Mouse (Mus musculus) ES-Bruce4 (cell line): ENCODE measurements around the gene Morn4. TPM values are rescaled to one million over a fixed set of nuclear protein-coding genes. Genes with fewer than 3 reads are reported as not detected.

Experiments
- H3K27ac ChIP-seq: 2 replicates; pipeline ENCODE4 v1.5.1; 2012; ENCODE audit warnings: low read length, inconsistent platforms; ENCODE audit not compliant: insufficient read depth
- H3K27me3 ChIP-seq: 2 replicates; pipeline ENCODE4 v1.6.1; 2012; ENCODE audit warnings: mild to moderate bottlenecking, low read length, inconsistent platforms; ENCODE audit not compliant: control insufficient read depth, poor library complexity, insufficient read depth, severe bottlenecking
- H3K36me3 ChIP-seq: 2 replicates; pipeline ENCODE4 v1.6.1; 2012; ENCODE audit warnings: inconsistent platforms, mild to moderate bottlenecking, low read length, moderate library complexity; ENCODE audit not compliant: control insufficient read depth, poor library complexity, insufficient read depth, severe bottlenecking
- H3K4me1 ChIP-seq: one replicate; pipeline ENCODE4 v1.8.1; 2011; ENCODE audit warnings: low read length; ENCODE audit not compliant: control insufficient read depth, insufficient read depth
- H3K4me3 ChIP-seq: 2 replicates; pipeline ENCODE4 v1.5.1; 2011; ENCODE audit warnings: low read depth, mild to moderate bottlenecking, low read length
- H3K9ac ChIP-seq: 2 replicates; pipeline ENCODE4 v1.6.1; 2012; ENCODE audit warnings: low read depth, mild to moderate bottlenecking, inconsistent platforms; ENCODE audit not compliant: poor library complexity, severe bottlenecking
- H3K9me3 ChIP-seq: replicated peaks from 2 replicates; pipeline ENCODE4 v1.6.1; 2012; ENCODE audit warnings: mild to moderate bottlenecking, low read length, inconsistent platforms; ENCODE audit not compliant: control insufficient read depth, poor library complexity, insufficient read depth, severe bottlenecking
- CTCF ChIP-seq: IDR thresholded peaks from one replicate; pipeline ENCODE4 v1.8.1; 2011; ENCODE audit warnings: low read depth, low read length
- EP300 ChIP-seq: IDR thresholded peaks from 2 replicates; pipeline ENCODE4 v1.6.1; 2011; ENCODE audit warnings: low read depth, low read length; ENCODE audit not compliant: insufficient read depth
- POLR2A ChIP-seq: IDR thresholded peaks from one replicate; pipeline ENCODE4 v1.8.1; 2011; ENCODE audit warnings: low read length; ENCODE audit not compliant: insufficient read depth
- polyA plus RNA-seq: library from polyadenylated mRNA; stranded (reverse); fragments of >200 nt; gene quantifications from 2 replicates; pipeline ENCODE4 v1.2.4, GENCODE M21; 2011; ENCODE audit warnings: low read depth; ENCODE audit not compliant: missing spikeins, insufficient read depth, insufficient read length

Morn4 gene
- polyA plus RNA-seq, 1 experiment, result 18.8 TPM

GRCm38 (mm10) chr19:42128052-42128740 lies 42.0 kb upstream of the Morn4 start:
- no peaks in the 10 kb centered on the region for H3K27me3 ChIP-seq
- peaks cover 8% of the 10 kb centered on the region for H3K4me1 ChIP-seq
- peak overlapping the region; percentile 86 for H3K9ac ChIP-seq
- H3K4me3 ChIP-seq, result peak overlapping the region; percentile 90
- peaks cover 13% of the 10 kb centered on the region for H3K36me3 ChIP-seq
- no peaks in the 10 kb centered on the region for H3K9me3 ChIP-seq
- peak overlapping the region; percentile 72 for H3K27ac ChIP-seq
- TF ChIP-seq CTCF, result no peak
- no peak for TF ChIP-seq EP300
- TF ChIP-seq POLR2A, result no peak

GRCm38 (mm10) chr19:42127024-42127423 lies 40.9 kb upstream of the Morn4 start:
- no peaks in the 10 kb centered on the region for H3K9me3 ChIP-seq
- no peak overlapping the region for H3K27ac ChIP-seq
- H3K4me1 ChIP-seq, result peaks cover 8% of the 10 kb centered on the region
- TF ChIP-seq EP300 (no peak), POLR2A (no peak), CTCF (no peak)
- H3K9ac ChIP-seq, result peak overlapping the region; percentile 86
- H3K4me3 ChIP-seq, result peak overlapping the region; percentile 11
- peaks cover 16% of the 10 kb centered on the region for H3K36me3 ChIP-seq
- H3K27me3 ChIP-seq, result no peaks in the 10 kb centered on the region

GRCm38 (mm10) chr19:42126219-42126605 lies 40.1 kb upstream of the Morn4 start:
- TF ChIP-seq EP300 (no peak), POLR2A (no peak), CTCF (no peak)
- Histone ChIP-seq H3K4me3 (peak overlapping the region; percentile 19), H3K36me3 (peaks cover 22% of the 10 kb centered on the region), H3K27me3 (no peaks in the 10 kb centered on the region), H3K9ac (peak overlapping the region; percentile 86; the same call in 1 of the 2 replicates), H3K4me1 (peaks cover 8% of the 10 kb centered on the region), H3K9me3 (no peaks in the 10 kb centered on the region), H3K27ac (peak overlapping the region; percentile 13; the same call in 1 of the 2 replicates)

- TF ChIP-seq EP300 (no peak), CTCF (no peak), POLR2A (no peak)
- peak overlapping the region; percentile 19; the same call in 1 of the 2 replicates for H3K4me3 ChIP-seq
- H3K36me3 ChIP-seq, result peaks cover 27% of the 10 kb centered on the region
- H3K9ac ChIP-seq, result peak overlapping the region; percentile 37
- H3K9me3 ChIP-seq, result no peaks in the 10 kb centered on the region
- H3K4me1 ChIP-seq, result peaks cover 8% of the 10 kb centered on the region
- no peaks in the 10 kb centered on the region for H3K27me3 ChIP-seq
- peak overlapping the region; percentile 13; the same call in 1 of the 2 replicates for H3K27ac ChIP-seq
Observed at GRCm38 (mm10) chr19:42125501-42126218, 39.5 kb upstream of the Morn4 start.

- no peak for TF ChIP-seq EP300
- no peak for TF ChIP-seq POLR2A
- TF ChIP-seq CTCF, result no peak
- Histone ChIP-seq H3K9ac (peak overlapping the region; percentile 37), H3K27ac (peak overlapping the region; percentile 62), H3K4me1 (peaks cover 8% of the 10 kb centered on the region), H3K4me3 (peak overlapping the region; percentile 1; the same call in 1 of the 2 replicates), H3K9me3 (no peaks in the 10 kb centered on the region), H3K27me3 (no peaks in the 10 kb centered on the region), H3K36me3 (peaks cover 31% of the 10 kb centered on the region)
Observed at GRCm38 (mm10) chr19:42124684-42125083, 38.5 kb upstream of the Morn4 start.

GRCm38 (mm10) chr19:42120451-42120850 lies 34.3 kb upstream of the Morn4 start:
- Histone ChIP-seq H3K9ac (no peak overlapping the region), H3K27me3 (no peaks in the 10 kb centered on the region), H3K9me3 (no peaks in the 10 kb centered on the region), H3K36me3 (peaks cover 47% of the 10 kb centered on the region), H3K4me1 (peaks cover 4% of the 10 kb centered on the region), H3K4me3 (no peak overlapping the region), H3K27ac (no peak overlapping the region)
- TF ChIP-seq CTCF (no peak), POLR2A (no peak), EP300 (no peak)
